Mouse (Mus musculus): ENCODE data around the gene Plet1. TPM values are rescaled to one million over a fixed set of nuclear protein-coding genes. Genes with fewer than 3 reads are reported as not detected.

Plet1 gene
- polyA plus RNA-seq, 1 experiment from 2014 or later = 0.19 TPM

GRCm38 (mm10) chr9:50522574-50522973 is 28.2 kb downstream of the Plet1 start:
- no peaks in the 10 kb centered on the region for H3K9me3 ChIP-seq

DNA sequence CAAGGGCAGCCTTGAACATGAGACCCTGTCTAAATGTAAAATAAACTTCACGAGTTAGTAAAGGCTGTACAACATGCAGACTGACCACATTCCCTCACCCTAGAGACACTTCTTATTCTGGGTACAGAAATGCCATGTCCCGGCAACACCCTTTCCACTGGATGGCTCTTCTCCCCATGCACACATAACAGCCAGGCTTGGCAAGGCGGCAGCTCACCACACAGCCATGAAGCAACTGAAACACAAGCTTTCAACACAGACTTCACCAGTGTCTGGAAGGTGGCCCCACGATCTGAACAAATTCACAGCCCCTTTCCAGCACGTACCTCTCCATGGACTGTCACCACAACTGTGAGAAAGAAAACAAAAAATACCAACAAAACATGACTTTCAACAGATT is 30.6 kb downstream of the Plet1 start:
- Histone ChIP-seq H3K4me1 (peaks cover 14% of the 10 kb centered on the region), H3K4me3 (no peak overlapping the region), H3K27ac (no peak overlapping the region), H3K9ac (no peak overlapping the region), H3K27me3 (no peaks in the 10 kb centered on the region), H3K9me3 (no peaks in the 10 kb centered on the region), H3K36me3 (peaks cover 9% of the 10 kb centered on the region), H3K4me2 (replicated peaks) (no peak overlapping the region)
- no peak for ATAC-seq (ENCODE audit: low FRiP score, low read depth)
- 88% methylated on average over 5 of the region's 5 CpGs for WGBS

More at GRCm38 (mm10) chr9:50522574-50522973, 28.2 kb downstream of the Plet1 start:
- Histone ChIP-seq H3K4me1 (peaks cover 9% of the 10 kb centered on the region), H3K9ac (no peak overlapping the region), H3K36me3 (peaks cover 9% of the 10 kb centered on the region), H3K27me3 (no peaks in the 10 kb centered on the region), H3K27ac (no peak overlapping the region), H3K4me2 (replicated peaks) (no peak overlapping the region), H3K4me3 (no peak overlapping the region)
- no peak for ATAC-seq (ENCODE audit: low FRiP score, low read depth)
- 81% methylated on average over 5 of the region's 5 CpGs for whole genome bisulfite sequencing

GRCm38 (mm10) chr9:50525585-50525984 is 31.3 kb downstream of the Plet1 start:
- no peak overlapping the region for H3K4me2 ChIP-seq (replicated peaks)
- peaks cover 14% of the 10 kb centered on the region for H3K4me1 ChIP-seq
- no peak overlapping the region for H3K9ac ChIP-seq
- ATAC-seq (ENCODE audit: low FRiP score, low read depth) = no peak
- H3K4me3 ChIP-seq = no peak overlapping the region
- peaks cover 7% of the 10 kb centered on the region for H3K36me3 ChIP-seq
- no peaks in the 10 kb centered on the region for H3K9me3 ChIP-seq
- no peaks in the 10 kb centered on the region for H3K27me3 ChIP-seq
- 51% methylated on average over 5 of the region's 5 CpGs for WGBS
- no peak overlapping the region for H3K27ac ChIP-seq

DNA sequence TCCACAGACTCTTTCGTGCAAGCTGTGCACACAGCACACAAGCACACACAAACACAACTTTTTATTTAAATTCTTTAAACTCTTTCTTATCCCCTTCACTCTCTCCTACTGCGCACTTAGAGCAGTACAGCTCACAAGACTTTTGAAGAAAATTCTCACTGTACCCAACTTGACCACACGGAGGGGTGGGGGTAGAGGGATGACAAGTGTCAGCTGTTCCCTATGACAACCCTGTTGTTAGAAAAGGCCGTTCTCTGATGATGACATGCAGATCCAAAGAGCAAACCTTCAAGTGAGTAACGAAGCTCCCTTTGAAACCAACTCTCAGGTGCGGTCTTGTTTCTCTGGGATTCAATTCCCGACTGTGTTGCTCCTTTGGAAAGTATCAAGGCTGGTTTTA is 33.5 kb downstream of the Plet1 start:
- Histone ChIP-seq H3K27me3 (no peaks in the 10 kb centered on the region), H3K27ac (no peak overlapping the region), H3K9ac (peak overlapping the region; percentile 74), H3K4me3 (peak overlapping the region; percentile 73), H3K4me2 (replicated peaks) (peak overlapping the region; percentile 76), H3K36me3 (no peaks in the 10 kb centered on the region), H3K4me1 (peaks cover 14% of the 10 kb centered on the region), H3K9me3 (no peaks in the 10 kb centered on the region)
- 47% methylated on average over 7 of the region's 7 CpGs for WGBS
- no peak for ATAC-seq (ENCODE audit: low FRiP score, low read depth)

- ATAC-seq (ENCODE audit: low FRiP score, low read depth) = peak; percentile 96
- no peak within 1 kb of the TSS; the same call in 1 of the 2 replicates for H3K27ac ChIP-seq
- peak within 1 kb of the TSS; percentile 76 for H3K4me2 ChIP-seq (replicated peaks)
- no peaks in the 10 kb centered on the region for H3K27me3 ChIP-seq
- no peaks in the 10 kb centered on the region for H3K9me3 ChIP-seq
- WGBS = 0% methylated on average over 54 of the region's 54 CpGs
- H3K4me1 ChIP-seq = peaks cover 14% of the 10 kb centered on the region
- peak within 1 kb of the TSS; percentile 74 for H3K9ac ChIP-seq
- H3K36me3 ChIP-seq = no peaks in the 10 kb centered on the region
- H3K4me3 ChIP-seq = peak within 1 kb of the TSS; percentile 73
Observed at GRCm38 (mm10) chr9:50528293-50528892, 34.1 kb downstream of the Plet1 start, which contains the start of gene Pts. TSS of gene Pts (minus strand) at chr9:50528724.

DNA sequence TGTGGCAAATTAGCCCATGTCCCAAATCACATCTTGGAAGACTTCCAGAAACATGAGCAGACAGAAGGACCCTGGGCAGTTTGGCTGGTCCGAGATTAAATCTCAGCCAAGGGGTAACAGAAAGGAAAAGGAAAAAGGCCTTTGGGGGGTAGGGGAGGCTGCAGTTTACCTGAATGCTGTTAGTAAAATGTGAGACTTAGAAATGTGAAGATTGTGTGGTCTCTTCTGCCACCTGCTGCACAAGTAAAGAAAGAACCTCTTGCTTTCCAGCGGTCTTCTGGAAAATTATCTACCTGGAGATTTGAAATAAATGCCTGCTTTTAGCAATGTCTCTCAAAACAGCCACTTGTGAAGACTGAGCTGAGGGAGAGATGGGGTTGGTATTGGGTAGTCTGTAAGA is 36.6 kb downstream of the Plet1 start:
- Histone ChIP-seq H3K9ac (no peak overlapping the region), H3K4me3 (no peak overlapping the region), H3K27me3 (no peaks in the 10 kb centered on the region), H3K36me3 (no peaks in the 10 kb centered on the region), H3K27ac (no peak overlapping the region), H3K9me3 (no peaks in the 10 kb centered on the region), H3K4me1 (peaks cover 14% of the 10 kb centered on the region), H3K4me2 (replicated peaks) (no peak overlapping the region)
- 28% methylated on average over 2 of the region's 2 CpGs for WGBS
- ATAC-seq (ENCODE audit: low FRiP score, low read depth) = no peak

GRCm38 (mm10) chr9:50533328-50533727 is 39.0 kb downstream of the Plet1 start:
- H3K27me3 ChIP-seq = no peaks in the 10 kb centered on the region
- H3K9ac ChIP-seq = no peak overlapping the region
- H3K4me3 ChIP-seq = no peak overlapping the region
- ATAC-seq (ENCODE audit: low FRiP score, low read depth) = no peak
- no peak overlapping the region for H3K4me2 ChIP-seq (replicated peaks)
- H3K9me3 ChIP-seq = no peaks in the 10 kb centered on the region
- H3K4me1 ChIP-seq = no peaks in the 10 kb centered on the region
- H3K27ac ChIP-seq = no peak overlapping the region
- no peaks in the 10 kb centered on the region for H3K36me3 ChIP-seq
- 80% methylated on average over 11 of the region's 11 CpGs for WGBS

GRCm38 (mm10) chr9:50533791-50534190 is 39.5 kb downstream of the Plet1 start:
- WGBS = 71% methylated on average over 3 of the region's 3 CpGs
- H3K4me3 ChIP-seq = no peak overlapping the region
- ATAC-seq (ENCODE audit: low FRiP score, low read depth) = no peak
- H3K27ac ChIP-seq = no peak overlapping the region
- H3K36me3 ChIP-seq = no peaks in the 10 kb centered on the region
- no peaks in the 10 kb centered on the region for H3K4me1 ChIP-seq
- H3K27me3 ChIP-seq = no peaks in the 10 kb centered on the region
- no peaks in the 10 kb centered on the region for H3K9me3 ChIP-seq
- H3K4me2 ChIP-seq (replicated peaks) = no peak overlapping the region
- no peak overlapping the region for H3K9ac ChIP-seq

DNA sequence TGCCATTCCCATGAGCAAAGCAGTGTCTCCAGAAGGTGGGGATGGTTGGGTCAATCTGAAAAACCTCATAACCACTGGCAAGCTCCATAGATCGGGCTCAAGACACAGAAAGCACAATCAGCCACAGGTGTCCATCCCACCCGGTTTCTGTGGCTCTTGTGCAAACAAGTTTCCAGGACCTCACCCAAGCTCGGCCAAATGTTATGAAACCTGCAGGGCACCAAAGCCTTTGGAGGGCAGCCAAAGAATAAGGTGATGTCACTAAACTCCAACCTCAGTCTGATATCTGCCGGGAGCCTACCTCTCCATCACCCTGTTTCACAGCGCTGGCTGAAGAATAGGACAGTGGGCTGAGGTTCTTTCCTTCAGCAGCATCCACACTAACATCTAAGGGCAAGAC is 41.6 kb downstream of the Plet1 start:
- Histone ChIP-seq H3K9ac (no peak overlapping the region), H3K4me3 (no peak overlapping the region), H3K9me3 (no peaks in the 10 kb centered on the region), H3K4me1 (no peaks in the 10 kb centered on the region), H3K27ac (no peak overlapping the region), H3K27me3 (no peaks in the 10 kb centered on the region), H3K36me3 (no peaks in the 10 kb centered on the region), H3K4me2 (replicated peaks) (no peak overlapping the region)
- ATAC-seq (ENCODE audit: low FRiP score, low read depth) = no peak
- 69% methylated on average over 5 of the region's 5 CpGs for WGBS

DNA sequence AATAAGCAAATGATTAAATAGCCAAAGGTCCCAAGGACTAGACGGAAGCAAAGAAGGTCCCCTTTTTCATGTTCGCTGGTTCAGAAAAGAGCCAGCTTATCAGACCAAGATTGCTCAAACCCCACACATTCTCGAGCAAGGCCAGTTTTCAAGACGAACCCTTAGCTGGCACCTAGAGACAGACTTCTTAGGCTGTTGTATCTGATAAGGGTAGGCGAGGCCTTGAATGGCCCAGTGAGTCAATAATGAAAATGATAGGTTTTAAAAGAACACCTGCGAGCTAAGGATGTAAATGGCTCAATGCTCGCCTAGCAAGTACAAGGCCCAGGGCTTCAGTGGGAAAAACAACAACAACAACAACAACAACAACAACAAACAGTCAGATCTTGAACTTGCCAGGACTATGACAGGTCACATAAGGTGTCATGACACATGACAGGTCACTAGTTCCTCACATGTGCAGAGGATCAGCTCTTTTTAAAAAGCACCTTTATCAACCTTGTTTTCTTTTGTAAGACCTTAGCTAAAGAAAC is 42.3 kb downstream of the Plet1 start:
- WGBS = 82% methylated on average over 7 of the region's 7 CpGs
- H3K9ac ChIP-seq = no peak overlapping the region
- no peaks in the 10 kb centered on the region for H3K36me3 ChIP-seq
- H3K4me3 ChIP-seq = no peak overlapping the region
- no peaks in the 10 kb centered on the region for H3K27me3 ChIP-seq
- H3K27ac ChIP-seq = no peak overlapping the region
- no peaks in the 10 kb centered on the region for H3K9me3 ChIP-seq
- H3K4me2 ChIP-seq (replicated peaks) = no peak overlapping the region
- no peaks in the 10 kb centered on the region for H3K4me1 ChIP-seq
- ATAC-seq (ENCODE audit: low FRiP score, low read depth) = no peak

GRCm38 (mm10) chr9:50537295-50537694 is 43.0 kb downstream of the Plet1 start:
- Histone ChIP-seq H3K27me3 (no peaks in the 10 kb centered on the region), H3K4me3 (no peak overlapping the region), H3K4me2 (replicated peaks) (no peak overlapping the region), H3K9ac (no peak overlapping the region), H3K9me3 (no peaks in the 10 kb centered on the region), H3K36me3 (no peaks in the 10 kb centered on the region), H3K4me1 (0 out of 2 replicates have a peak, but pooled peaks cover under 1% of the 10 kb centered on the region), H3K27ac (no peak overlapping the region)
- WGBS = 56% methylated on average over 4 of the region's 4 CpGs
- ATAC-seq (ENCODE audit: low FRiP score, low read depth) = no peak

DNA sequence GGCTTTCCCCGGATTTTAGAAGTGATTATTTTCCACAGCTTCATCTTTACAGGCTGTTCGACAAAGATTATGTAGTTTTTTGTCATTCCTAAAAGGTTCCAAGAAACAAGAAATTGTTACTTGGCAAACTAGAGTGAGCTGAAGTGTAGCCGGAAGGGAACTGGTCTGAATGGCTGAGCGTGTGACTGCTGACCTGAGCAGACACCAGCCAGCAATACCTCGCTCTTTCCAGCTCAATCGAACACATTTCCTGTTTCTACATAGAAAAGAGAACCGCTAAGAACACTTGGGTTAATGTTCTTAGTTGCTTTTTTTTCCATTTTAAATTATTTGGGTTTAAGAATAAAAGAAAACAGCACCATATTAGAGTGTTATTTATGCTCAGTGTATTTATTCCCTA is 45.8 kb downstream of the Plet1 start:
- H3K4me2 ChIP-seq (replicated peaks) = no peak overlapping the region
- no peak overlapping the region for H3K27ac ChIP-seq
- H3K9me3 ChIP-seq = no peaks in the 10 kb centered on the region
- H3K4me3 ChIP-seq = no peak overlapping the region
- no peak for ATAC-seq (ENCODE audit: low FRiP score, low read depth)
- 61% methylated on average over 7 of the region's 7 CpGs for WGBS
- no peak overlapping the region for H3K9ac ChIP-seq
- H3K36me3 ChIP-seq = no peaks in the 10 kb centered on the region
- H3K27me3 ChIP-seq = no peaks in the 10 kb centered on the region
- 0 out of 2 replicates have a peak, but pooled peaks cover 4% of the 10 kb centered on the region for H3K4me1 ChIP-seq

- Histone ChIP-seq H3K4me3 (no peak overlapping the region), H3K27ac (no peak overlapping the region), H3K9me3 (no peaks in the 10 kb centered on the region), H3K27me3 (no peaks in the 10 kb centered on the region), H3K4me1 (0 out of 2 replicates have a peak, but pooled peaks cover 4% of the 10 kb centered on the region), H3K36me3 (no peaks in the 10 kb centered on the region), H3K9ac (no peak overlapping the region), H3K4me2 (replicated peaks) (no peak overlapping the region)
- no peak for ATAC-seq (ENCODE audit: low FRiP score, low read depth)
- 67% methylated on average over 9 of the region's 9 CpGs for WGBS
Observed at GRCm38 (mm10) chr9:50542401-50542800, 48.1 kb downstream of the Plet1 start.

All from limb, embryonic 13.5 days (tissue).